Mouse (Mus musculus): ENCODE measurements around the gene Wrap73.

DNA sequence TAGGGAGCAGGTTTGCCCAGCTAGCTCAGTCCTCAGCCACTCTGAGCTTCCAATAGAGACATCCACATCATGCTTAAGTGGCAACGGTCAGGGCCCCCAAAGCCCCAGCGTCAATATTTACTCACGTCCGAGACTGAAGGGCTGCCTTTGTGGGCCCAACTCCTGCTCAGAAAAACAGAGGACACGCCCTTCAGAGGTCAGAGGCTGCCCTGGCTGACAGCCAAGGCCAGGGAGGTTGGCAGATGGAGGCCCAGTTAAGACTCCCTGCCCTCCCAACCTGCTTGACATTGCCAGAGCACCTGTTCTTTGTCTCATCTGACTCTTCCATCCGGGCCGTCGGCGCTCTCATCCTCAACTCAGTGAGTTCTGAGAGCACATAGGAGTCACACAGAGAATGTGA, 23.4 kb upstream of the Wrap73 start:
- no peak for TF ChIP-seq CTCF (IDR thresholded peaks at IDR 0.05; ENCODE audit: insufficient read depth, low read depth, low read length)
- TF ChIP-seq POLR2A (IDR thresholded peaks at IDR 0.05; ENCODE audit: insufficient read depth, low read depth, low read length) = no peak

Data from olfactory bulb, adult 2 months (tissue).